Mouse (Mus musculus) intestine, embryonic 16.5 days (tissue): ENCODE measurements around the gene F2rl3. TPM values are rescaled to one million over a fixed set of nuclear protein-coding genes. Genes with fewer than 3 reads are reported as not detected.

Experiments
- ATAC-seq: fragments of 200-750 bp; cut with Nextera tagmentation; 2 replicates; pipeline ENCODE4 v1.8.0; 2017; ENCODE audit warnings: moderate TSS enrichment, moderate library complexity
- H3K27ac ChIP-seq: fragments of 300-500 bp; sonication (generic); 2 replicates; pipeline ENCODE4 v1.5.1; 2014; ENCODE audit warnings: mild to moderate bottlenecking, low read length
- H3K27me3 ChIP-seq: fragments of 300-500 bp; sonication (generic); replicated peaks from 2 replicates; pipeline ENCODE4 v1.6.1; 2014; ENCODE audit warnings: low read length, control low read depth, mixed read lengths; ENCODE audit not compliant: control insufficient read depth, insufficient read depth
- H3K36me3 ChIP-seq: fragments of 300-500 bp; sonication (generic); 2 replicates; pipeline ENCODE4 v1.6.1; 2014; ENCODE audit warnings: low read length, control low read depth; ENCODE audit not compliant: control insufficient read depth, insufficient read depth
- H3K4me1 ChIP-seq: fragments of 300-500 bp; sonication (generic); 2 replicates; pipeline ENCODE4 v1.6.1; 2014; ENCODE audit warnings: low read length, control low read depth, mixed read lengths; ENCODE audit not compliant: control insufficient read depth, insufficient read depth
- H3K4me2 ChIP-seq: fragments of 300-500 bp; sonication (generic); 2 replicates; pipeline ENCODE4 v1.6.1; 2014; ENCODE audit warnings: low read depth, low read length, control low read depth
- H3K4me3 ChIP-seq: fragments of 300-500 bp; sonication (generic); 2 replicates; pipeline ENCODE4 v1.5.1; 2014; ENCODE audit warnings: mild to moderate bottlenecking, low read length
- H3K9ac ChIP-seq: fragments of 300-500 bp; sonication (generic); 2 replicates; pipeline ENCODE4 v1.6.1; 2014; ENCODE audit warnings: low read depth, low read length
- H3K9me3 ChIP-seq: fragments of 300-500 bp; sonication (generic); 2 replicates; pipeline ENCODE4 v1.6.1; 2016; ENCODE audit warnings: low read length, control low read depth; ENCODE audit not compliant: control insufficient read depth
- WGBS: fragments of 180-500 bp; shearing (Covaris S2); extraction: QIAGEN DNeasy Blood & Tissue Kit; methylation state at CpG from one replicate; pipeline ENCODE4 v1.1.7; 2014; 5-methylcytosine and 5-hydroxymethylcytosine counted together
- polyA plus RNA-seq: library from polyadenylated mRNA; unstranded; fragments of >200 nt; fragmentation: Nextera tagmentation; extraction: Ambion mirVana; gene quantifications from 2 replicates; pipeline ENCODE4 v1.2.1, GENCODE M21; 2015

The F2rl3 gene
- polyA plus RNA-seq, 1 experiment from 2014 or later: 4.7 TPM

DNA sequence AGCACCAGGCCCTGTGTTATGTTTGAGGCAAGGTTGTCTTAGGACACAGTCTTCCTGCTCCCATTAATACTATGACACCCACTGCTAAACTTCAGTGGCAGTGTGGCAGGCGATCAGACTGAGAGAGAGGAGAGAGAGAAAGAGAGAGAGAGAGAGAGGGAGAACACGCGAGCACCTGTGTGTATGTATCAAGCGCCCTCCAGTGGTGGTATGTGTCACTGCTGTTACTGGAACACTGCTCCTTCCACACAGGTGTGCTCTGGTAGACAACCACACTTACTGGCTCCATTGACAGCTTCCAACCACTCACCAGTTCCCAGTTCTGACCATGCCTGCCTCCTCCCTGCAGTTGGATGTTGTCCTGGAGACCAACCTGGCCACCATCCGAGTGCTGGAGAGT is 15.6 kb upstream of the F2rl3 start:
- peak; percentile 40 for ATAC-seq

GRCm38 (mm10) chr8:72749846-72750245 is 11.8 kb upstream of the F2rl3 start:
- Histone ChIP-seq H3K4me3 (no peak overlapping the region), H3K27me3 (no peaks in the 10 kb centered on the region), H3K9me3 (no peaks in the 10 kb centered on the region), H3K4me2 (no peak overlapping the region), H3K9ac (no peak overlapping the region), H3K4me1 (no peaks in the 10 kb centered on the region), H3K36me3 (peaks cover 32% of the 10 kb centered on the region), H3K27ac (no peak overlapping the region)
- ATAC-seq: no peak
- 92% methylated on average over 26 of the region's 26 CpGs for WGBS

More for the DNA sequence above, 15.6 kb upstream of the F2rl3 start:
- no peak overlapping the region for H3K27ac ChIP-seq
- no peak overlapping the region for H3K4me2 ChIP-seq
- H3K36me3 ChIP-seq: peaks cover 31% of the 10 kb centered on the region
- 39% methylated on average over 5 of the region's 5 CpGs for WGBS
- H3K4me1 ChIP-seq: no peaks in the 10 kb centered on the region
- no peak overlapping the region for H3K4me3 ChIP-seq
- no peak overlapping the region for H3K9ac ChIP-seq
- no peaks in the 10 kb centered on the region for H3K27me3 ChIP-seq
- no peaks in the 10 kb centered on the region for H3K9me3 ChIP-seq

DNA sequence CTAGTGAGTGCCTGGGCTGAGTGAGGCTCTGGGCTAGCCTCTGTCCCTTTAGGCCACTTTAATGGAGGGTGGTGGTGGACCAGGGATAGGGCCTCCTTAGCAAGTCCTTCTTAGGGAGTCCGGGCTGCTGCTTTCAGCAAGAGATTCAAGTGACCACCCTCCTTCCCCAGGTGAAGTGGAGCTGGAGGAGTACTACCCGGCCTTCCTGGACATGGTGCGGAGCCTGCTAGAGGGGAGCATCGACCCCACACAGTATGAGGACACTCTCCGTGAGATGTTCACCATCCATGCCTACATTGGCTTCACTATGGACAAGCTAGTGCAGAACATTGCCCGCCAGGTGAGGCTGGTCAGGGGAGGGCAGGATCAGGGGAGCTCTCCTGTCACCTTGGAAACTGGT is 11.4 kb upstream of the F2rl3 start:
- WGBS: 96% methylated on average over 6 of the region's 6 CpGs
- H3K9me3 ChIP-seq: no peaks in the 10 kb centered on the region
- H3K4me1 ChIP-seq: no peaks in the 10 kb centered on the region
- H3K9ac ChIP-seq: no peak overlapping the region
- no peak for ATAC-seq
- H3K4me2 ChIP-seq: no peak overlapping the region
- no peaks in the 10 kb centered on the region for H3K27me3 ChIP-seq
- no peak overlapping the region for H3K27ac ChIP-seq
- no peak overlapping the region for H3K4me3 ChIP-seq
- H3K36me3 ChIP-seq: peaks cover 32% of the 10 kb centered on the region

DNA sequence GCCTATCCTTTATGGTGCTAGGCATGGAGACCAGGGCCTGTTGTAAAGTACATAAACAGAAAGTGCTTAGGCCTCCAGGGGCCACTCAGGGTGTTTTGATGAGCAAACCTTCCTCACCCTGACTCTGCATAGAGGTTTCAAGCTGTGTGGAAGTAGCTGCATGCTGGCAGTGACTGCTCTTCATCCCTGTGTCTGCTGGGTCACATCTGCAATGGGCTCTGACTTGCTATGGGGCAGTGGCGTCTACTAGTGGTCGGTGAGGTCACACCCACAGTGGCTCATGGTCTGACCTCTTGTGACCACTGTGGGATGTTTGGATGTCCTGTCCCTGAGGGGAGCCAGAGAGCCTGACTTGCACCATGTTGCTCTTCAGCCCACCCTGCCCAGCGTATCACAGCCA is 10.6 kb upstream of the F2rl3 start:
- Histone ChIP-seq H3K9ac (no peak overlapping the region), H3K9me3 (no peaks in the 10 kb centered on the region), H3K4me1 (no peaks in the 10 kb centered on the region), H3K27ac (no peak overlapping the region), H3K4me3 (no peak overlapping the region), H3K4me2 (no peak overlapping the region), H3K36me3 (peaks cover 32% of the 10 kb centered on the region), H3K27me3 (no peaks in the 10 kb centered on the region)
- 77% methylated on average over 3 of the region's 3 CpGs for WGBS
- no peak for ATAC-seq

- ATAC-seq: no peak
- H3K27ac ChIP-seq: no peak overlapping the region
- H3K9me3 ChIP-seq: no peaks in the 10 kb centered on the region
- H3K36me3 ChIP-seq: peaks cover 35% of the 10 kb centered on the region
- H3K4me3 ChIP-seq: no peak overlapping the region
- WGBS: 80% methylated on average over 3 of the region's 3 CpGs
- no peak overlapping the region for H3K4me2 ChIP-seq
- H3K9ac ChIP-seq: no peak overlapping the region
- no peaks in the 10 kb centered on the region for H3K27me3 ChIP-seq
- no peaks in the 10 kb centered on the region for H3K4me1 ChIP-seq
Observed at GRCm38 (mm10) chr8:72752289-72752688, 9.4 kb upstream of the F2rl3 start.

GRCm38 (mm10) chr8:72753165-72753564 is 8.5 kb upstream of the F2rl3 start:
- no peak overlapping the region for H3K9ac ChIP-seq
- H3K4me2 ChIP-seq: no peak overlapping the region
- ATAC-seq: no peak
- H3K4me3 ChIP-seq: no peak overlapping the region
- peaks cover 34% of the 10 kb centered on the region for H3K36me3 ChIP-seq
- no peak overlapping the region for H3K27ac ChIP-seq
- H3K4me1 ChIP-seq: no peaks in the 10 kb centered on the region
- H3K9me3 ChIP-seq: no peaks in the 10 kb centered on the region
- H3K27me3 ChIP-seq: no peaks in the 10 kb centered on the region
- 95% methylated on average over 9 of the region's 9 CpGs for WGBS

DNA sequence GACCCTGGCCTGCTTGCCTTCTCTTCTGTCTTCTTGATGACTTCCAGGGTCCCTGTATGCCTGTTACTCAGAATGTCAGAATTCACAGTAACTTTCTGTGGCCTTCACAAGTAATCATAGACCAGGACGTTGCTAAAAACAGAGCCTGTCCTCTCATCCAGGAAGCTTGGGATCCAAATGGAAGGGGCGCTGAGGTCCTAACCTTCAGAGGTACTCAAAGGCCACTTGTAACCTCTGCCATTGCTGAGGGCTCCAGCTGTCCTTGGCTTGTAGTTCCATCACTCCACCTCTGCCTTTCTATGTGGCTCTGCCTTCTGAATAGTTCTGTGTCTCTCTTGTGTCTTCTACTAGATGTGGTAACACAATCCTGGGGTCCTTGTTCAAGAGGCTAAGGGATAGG is 7.9 kb upstream of the F2rl3 start:
- Histone ChIP-seq H3K9me3 (no peaks in the 10 kb centered on the region), H3K27ac (no peak overlapping the region), H3K36me3 (peaks cover 36% of the 10 kb centered on the region), H3K9ac (no peak overlapping the region), H3K4me2 (no peak overlapping the region), H3K4me1 (no peaks in the 10 kb centered on the region), H3K4me3 (no peak overlapping the region), H3K27me3 (no peaks in the 10 kb centered on the region)
- 97% methylated on average over 2 of the region's 2 CpGs for WGBS
- ATAC-seq: no peak

DNA sequence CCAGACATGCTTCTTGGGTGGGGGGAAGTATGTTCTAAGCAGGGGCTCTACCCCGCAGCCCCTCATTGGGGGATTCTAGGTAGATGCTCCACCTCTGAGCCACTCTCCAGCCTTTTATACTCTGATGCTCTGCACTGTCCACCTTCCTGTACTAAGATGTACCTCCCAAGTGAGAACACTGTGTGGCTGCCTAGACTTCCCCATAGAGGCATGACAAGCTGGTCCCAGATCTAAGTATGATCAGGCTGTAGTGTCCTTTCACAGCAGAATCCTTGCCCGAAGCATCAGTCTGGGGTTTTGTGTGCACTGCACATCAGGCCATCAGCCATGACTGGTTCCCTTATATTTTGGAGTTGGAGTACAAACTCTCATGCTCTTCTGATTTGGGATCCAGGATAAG is 5.6 kb upstream of the F2rl3 start:
- Histone ChIP-seq H3K4me2 (no peak overlapping the region), H3K27ac (no peak overlapping the region), H3K4me1 (0 out of 2 replicates have a peak, but pooled peaks cover under 1% of the 10 kb centered on the region), H3K9me3 (no peaks in the 10 kb centered on the region), H3K4me3 (no peak overlapping the region), H3K36me3 (peaks cover 24% of the 10 kb centered on the region), H3K27me3 (no peaks in the 10 kb centered on the region), H3K9ac (no peak overlapping the region)
- WGBS: 94% methylated on average over 2 of the region's 2 CpGs
- no peak for ATAC-seq

DNA sequence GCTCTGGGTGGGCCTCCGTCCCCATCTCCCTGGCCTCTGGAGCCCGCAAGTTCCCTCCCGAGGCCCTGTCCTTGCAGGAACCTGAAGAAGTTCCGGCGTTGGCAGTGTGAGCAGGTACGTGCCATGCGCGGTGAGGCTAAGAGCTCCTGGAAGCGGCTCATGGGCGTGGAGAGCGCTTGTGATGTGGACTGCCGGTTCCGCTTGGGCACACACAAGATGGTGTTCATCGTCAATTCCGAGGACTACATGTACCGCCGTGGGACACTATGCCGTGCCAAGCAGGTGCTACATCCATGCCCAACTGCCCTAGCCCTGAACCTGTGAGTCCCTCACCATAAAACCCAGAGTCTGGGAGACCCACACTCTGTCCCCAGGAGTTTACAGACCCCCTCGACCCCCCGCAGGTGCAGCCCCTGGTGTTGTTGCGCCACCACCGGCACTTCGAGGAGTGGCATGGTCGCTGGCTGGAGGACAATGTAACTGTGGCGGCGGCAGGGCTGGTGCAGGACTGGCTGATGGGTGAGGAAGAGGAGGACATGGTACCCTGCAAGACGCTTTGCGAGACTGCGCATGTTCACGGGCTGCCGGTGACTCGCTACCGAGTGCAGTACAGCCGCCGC is 4.8 kb upstream of the F2rl3 start:
- H3K27me3 ChIP-seq: no peaks in the 10 kb centered on the region
- no peak overlapping the region for H3K9ac ChIP-seq
- no peak overlapping the region for H3K27ac ChIP-seq
- no peaks in the 10 kb centered on the region for H3K9me3 ChIP-seq
- no peak overlapping the region for H3K4me3 ChIP-seq
- ATAC-seq: no peak
- 97% methylated on average over 35 of the region's 35 CpGs for WGBS
- H3K4me2 ChIP-seq: no peak overlapping the region
- H3K36me3 ChIP-seq: peaks cover 21% of the 10 kb centered on the region
- H3K4me1 ChIP-seq: peaks cover 7% of the 10 kb centered on the region; the same call in 1 of the 2 replicates
